Mouse (Mus musculus) naive thymus-derived CD4-positive, alpha-beta T cell, adult 2 months (primary cell): ENCODE data around the gene Smurf1.

Source experiments
- DNase-seq: peaks from one replicate; pipeline ENCODE4 v3.0.0-alpha.2; 2011; ENCODE audit warnings: low read depth

Gene Smurf1

GRCm38 (mm10) chr5:144958271-144958670 lies 7.4 kb downstream of the Smurf1 start:
- DNase-seq = no peak

- DNase-seq = no peak
Measured at GRCm38 (mm10) chr5:144954432-144954831, 11.2 kb downstream of the Smurf1 start.

GRCm38 (mm10) chr5:144952592-144952991 lies 13.1 kb downstream of the Smurf1 start:
- no peak for DNase-seq

GRCm38 (mm10) chr5:144950428-144951051 lies 15.1 kb downstream of the Smurf1 start:
- no peak for DNase-seq

- no peak for DNase-seq
Measured at GRCm38 (mm10) chr5:144949856-144950255, 15.8 kb downstream of the Smurf1 start.

- DNase-seq = no peak
Measured at GRCm38 (mm10) chr5:144948422-144948821, 17.2 kb downstream of the Smurf1 start.

- DNase-seq = no peak
Measured at GRCm38 (mm10) chr5:144948002-144948401, 17.6 kb downstream of the Smurf1 start.

- DNase-seq = no peak
Measured at GRCm38 (mm10) chr5:144946032-144946431, 19.6 kb downstream of the Smurf1 start.

GRCm38 (mm10) chr5:144944932-144945331 lies 20.7 kb downstream of the Smurf1 start:
- DNase-seq = no peak

GRCm38 (mm10) chr5:144944370-144944769 lies 21.3 kb downstream of the Smurf1 start:
- no peak for DNase-seq

- no peak for DNase-seq
Measured at GRCm38 (mm10) chr5:144943346-144943745, 22.3 kb downstream of the Smurf1 start.

- DNase-seq = no peak
Measured at GRCm38 (mm10) chr5:144942431-144942830, 23.2 kb downstream of the Smurf1 start.

GRCm38 (mm10) chr5:144940904-144941303 lies 24.7 kb downstream of the Smurf1 start:
- DNase-seq = no peak

GRCm38 (mm10) chr5:144937304-144937703 lies 28.3 kb downstream of the Smurf1 start:
- peak; percentile 71 for DNase-seq

- DNase-seq = no peak
Measured at GRCm38 (mm10) chr5:144933486-144933885, 32.2 kb downstream of the Smurf1 start.

GRCm38 (mm10) chr5:144931841-144932240 lies 33.8 kb downstream of the Smurf1 start:
- no peak for DNase-seq

- DNase-seq = no peak
Measured at GRCm38 (mm10) chr5:144928856-144929713, 36.6 kb downstream of the Smurf1 start.

- DNase-seq = peak; percentile 63
Measured at GRCm38 (mm10) chr5:144926275-144926674, 39.4 kb downstream of the Smurf1 start.

- DNase-seq = no peak
Measured at GRCm38 (mm10) chr5:144923351-144923750, 42.3 kb downstream of the Smurf1 start.

GRCm38 (mm10) chr5:144919790-144920189 lies 45.9 kb downstream of the Smurf1 start:
- peak; percentile 71 for DNase-seq

GRCm38 (mm10) chr5:144919194-144919593 lies 46.5 kb downstream of the Smurf1 start:
- no peak for DNase-seq

- DNase-seq = no peak
Measured at GRCm38 (mm10) chr5:144918204-144918603, 47.4 kb downstream of the Smurf1 start.

GRCm38 (mm10) chr5:144917172-144917571 lies 48.5 kb downstream of the Smurf1 start:
- no peak for DNase-seq
